Mouse (Mus musculus): ENCODE measurements around the gene Txnrd2. TPM values are rescaled to one million over a fixed set of nuclear protein-coding genes. Genes with fewer than 3 reads are reported as not detected.

Gene Txnrd2
- polyA plus RNA-seq, 1 experiment from 2014 or later: 20.0 TPM

DNA sequence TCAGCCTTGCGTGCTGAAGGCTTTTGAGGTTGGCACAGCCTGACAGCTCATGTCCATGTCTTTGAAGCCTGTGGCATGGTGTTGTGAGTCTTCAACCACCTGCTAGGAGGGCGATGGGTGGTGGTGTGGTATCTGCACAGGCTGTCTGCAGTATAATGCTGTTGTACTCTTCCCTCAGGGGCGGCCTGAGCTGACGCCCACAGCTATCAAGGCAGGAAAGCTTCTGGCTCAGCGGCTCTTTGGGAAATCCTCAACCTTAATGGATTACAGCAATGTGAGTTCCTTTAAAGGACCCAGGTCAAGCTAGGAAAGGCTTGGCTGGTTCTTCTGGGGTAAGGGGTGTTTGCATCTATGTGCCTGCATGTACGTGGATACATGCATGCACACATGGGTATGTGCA, 45.8 kb downstream of the Txnrd2 start:
- H3K27me3 ChIP-seq (replicated peaks; ENCODE audit: insufficient read depth, low read length): no peaks in the 10 kb centered on the region
- no peaks in the 10 kb centered on the region for H3K4me1 ChIP-seq (ENCODE audit: insufficient read depth, low read depth, low read length)
- 87% methylated on average over 6 of the region's 6 CpGs for WGBS
- no peak for ATAC-seq
- H3K36me3 ChIP-seq (ENCODE audit: insufficient read depth, low read length): peaks cover 8% of the 10 kb centered on the region; the same call in 1 of the 2 replicates
- no peak for DNase-seq (ENCODE audit: low spot score)
- TF ChIP-seq EP300 (IDR thresholded peaks at IDR 0.05): no peak
- no peak for TF ChIP-seq CTCF (IDR thresholded peaks at IDR 0.05)
- no peak overlapping the region for H3K9ac ChIP-seq (replicated peaks; ENCODE audit: low read depth)
- no peak overlapping the region for H3K4me2 ChIP-seq (replicated peaks; ENCODE audit: low read depth, low read length)
- no peak overlapping the region for H3K4me3 ChIP-seq (ENCODE audit: low read depth, low read length)
- H3K9me3 ChIP-seq (ENCODE audit: low read length): no peaks in the 10 kb centered on the region
- H3K27ac ChIP-seq (ENCODE audit: low read length): no peak overlapping the region

DNA sequence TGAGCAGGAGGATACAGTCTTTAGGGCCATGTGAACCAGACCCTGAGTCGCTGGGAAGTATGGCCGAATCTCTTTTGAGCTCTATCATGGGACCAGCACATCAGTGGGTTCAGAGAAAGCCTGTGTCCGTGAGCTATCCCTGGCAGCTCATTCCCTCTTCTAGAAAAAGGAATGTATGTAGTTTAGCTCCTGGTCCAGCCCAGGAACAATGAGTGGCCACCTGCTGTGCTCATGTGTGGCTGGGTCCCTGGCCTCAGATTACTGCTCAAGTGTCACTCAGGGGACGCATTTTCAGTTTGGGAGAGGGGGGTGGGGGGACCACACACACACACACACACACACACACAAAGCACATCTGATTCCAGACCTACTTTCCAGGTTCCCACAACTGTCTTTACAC, 46.2 kb downstream of the Txnrd2 start:
- Histone ChIP-seq H3K4me1 (ENCODE audit: insufficient read depth, low read depth, low read length) (no peaks in the 10 kb centered on the region), H3K27ac (ENCODE audit: low read length) (no peak overlapping the region), H3K9me3 (ENCODE audit: low read length) (no peaks in the 10 kb centered on the region), H3K36me3 (ENCODE audit: insufficient read depth, low read length) (peaks cover 8% of the 10 kb centered on the region; the same call in 1 of the 2 replicates), H3K27me3 (replicated peaks; ENCODE audit: insufficient read depth, low read length) (no peaks in the 10 kb centered on the region), H3K4me3 (ENCODE audit: low read depth, low read length) (no peak overlapping the region), H3K4me2 (replicated peaks; ENCODE audit: low read depth, low read length) (no peak overlapping the region), H3K9ac (replicated peaks; ENCODE audit: low read depth) (no peak overlapping the region)
- TF ChIP-seq EP300 (IDR thresholded peaks at IDR 0.05) (no peak), CTCF (IDR thresholded peaks at IDR 0.05) (no peak)
- ATAC-seq (no peak), DNase-seq (ENCODE audit: low spot score) (no peak)
- 81% methylated on average over 4 of the region's 4 CpGs for WGBS

DNA sequence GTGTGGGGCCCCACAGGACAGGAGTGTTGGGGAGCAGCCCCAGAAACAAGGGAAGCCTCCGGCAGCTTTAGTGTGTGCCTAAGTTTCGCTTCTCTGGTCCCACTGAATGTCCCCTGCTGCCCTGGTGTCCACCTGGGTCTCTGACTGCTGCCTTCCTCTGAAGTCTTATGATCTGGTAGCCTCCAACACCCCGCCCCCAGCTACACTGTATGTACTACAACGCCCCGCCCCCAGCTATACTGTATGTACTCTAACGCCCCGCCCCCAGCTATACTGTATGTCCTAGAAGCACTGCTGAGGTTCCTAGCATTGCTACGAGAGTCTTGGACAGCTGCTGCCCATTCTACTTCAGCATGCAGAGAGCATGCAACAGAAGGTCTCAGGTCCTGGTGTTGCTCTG, 46.8 kb downstream of the Txnrd2 start:
- H3K4me1 ChIP-seq (ENCODE audit: insufficient read depth, low read depth, low read length): no peaks in the 10 kb centered on the region
- peaks cover 8% of the 10 kb centered on the region; the same call in 1 of the 2 replicates for H3K36me3 ChIP-seq (ENCODE audit: insufficient read depth, low read length)
- H3K4me2 ChIP-seq (replicated peaks; ENCODE audit: low read depth, low read length): no peak overlapping the region
- no peak overlapping the region for H3K9ac ChIP-seq (replicated peaks; ENCODE audit: low read depth)
- TF ChIP-seq CTCF (IDR thresholded peaks at IDR 0.05) (no peak), EP300 (IDR thresholded peaks at IDR 0.05) (no peak)
- 77% methylated on average over 8 of the region's 8 CpGs for WGBS
- no peaks in the 10 kb centered on the region for H3K9me3 ChIP-seq (ENCODE audit: low read length)
- no peak overlapping the region for H3K4me3 ChIP-seq (ENCODE audit: low read depth, low read length)
- no peaks in the 10 kb centered on the region for H3K27me3 ChIP-seq (replicated peaks; ENCODE audit: insufficient read depth, low read length)
- no peak overlapping the region for H3K27ac ChIP-seq (ENCODE audit: low read length)
- DNase-seq (ENCODE audit: low spot score): no peak
- no peak for ATAC-seq

DNA sequence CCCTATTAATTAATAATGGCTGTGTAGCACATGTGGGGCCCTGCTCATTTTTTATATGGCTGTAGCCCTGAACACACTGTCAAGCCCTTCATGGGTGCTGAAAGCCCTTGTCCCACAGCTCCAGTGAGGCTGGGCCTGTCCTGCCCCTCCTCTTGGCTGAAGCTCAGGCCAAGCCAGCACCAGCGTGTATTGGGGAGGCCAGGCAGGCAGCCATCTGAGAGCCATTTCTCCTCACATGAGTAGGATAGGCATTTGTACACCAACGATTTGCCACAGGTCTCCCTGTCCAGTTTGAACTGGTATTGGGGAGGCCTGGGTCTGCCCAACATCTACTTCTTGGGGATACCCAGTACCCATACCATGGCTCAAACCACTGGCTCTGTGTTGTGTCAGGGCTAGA, 47.8 kb downstream of the Txnrd2 start:
- Histone ChIP-seq H3K9ac (replicated peaks; ENCODE audit: low read depth) (no peak overlapping the region), H3K9me3 (ENCODE audit: low read length) (no peaks in the 10 kb centered on the region), H3K27me3 (replicated peaks; ENCODE audit: insufficient read depth, low read length) (no peaks in the 10 kb centered on the region), H3K27ac (ENCODE audit: low read length) (no peak overlapping the region), H3K4me1 (ENCODE audit: insufficient read depth, low read depth, low read length) (no peaks in the 10 kb centered on the region), H3K36me3 (ENCODE audit: insufficient read depth, low read length) (peaks cover 8% of the 10 kb centered on the region; the same call in 1 of the 2 replicates), H3K4me3 (ENCODE audit: low read depth, low read length) (no peak overlapping the region), H3K4me2 (replicated peaks; ENCODE audit: low read depth, low read length) (no peak overlapping the region)
- ATAC-seq (no peak), DNase-seq (ENCODE audit: low spot score) (no peak)
- 68% methylated on average over 2 of the region's 2 CpGs for WGBS
- TF ChIP-seq EP300 (IDR thresholded peaks at IDR 0.05): no peak
- TF ChIP-seq CTCF (IDR thresholded peaks at IDR 0.05): no peak

DNA sequence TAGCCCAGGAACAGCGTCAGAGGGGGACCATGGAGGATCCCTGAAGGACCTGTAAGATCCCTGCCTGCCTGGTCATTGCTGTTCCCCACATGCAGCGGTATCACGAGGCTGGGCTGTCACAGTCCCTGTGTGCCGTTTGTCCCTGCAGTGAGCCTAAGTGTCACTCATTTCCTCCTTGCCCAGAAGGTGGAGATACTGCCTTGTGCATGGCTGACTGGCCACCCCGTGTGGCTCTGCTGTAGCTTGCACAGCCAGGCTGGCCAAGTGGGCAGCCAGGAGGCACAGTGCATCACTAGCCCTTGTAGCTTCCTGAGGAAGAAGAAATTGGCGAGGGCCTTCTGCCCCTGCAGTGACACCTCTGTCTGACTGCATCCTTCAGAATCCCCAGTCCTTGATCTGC, 51.8 kb downstream of the Txnrd2 start:
- Histone ChIP-seq H3K27ac (ENCODE audit: low read length) (no peak overlapping the region), H3K4me3 (ENCODE audit: low read depth, low read length) (no peak overlapping the region), H3K9me3 (ENCODE audit: low read length) (no peaks in the 10 kb centered on the region), H3K27me3 (replicated peaks; ENCODE audit: insufficient read depth, low read length) (no peaks in the 10 kb centered on the region), H3K36me3 (ENCODE audit: insufficient read depth, low read length) (no peaks in the 10 kb centered on the region), H3K4me1 (ENCODE audit: insufficient read depth, low read depth, low read length) (no peaks in the 10 kb centered on the region), H3K4me2 (replicated peaks; ENCODE audit: low read depth, low read length) (no peak overlapping the region), H3K9ac (replicated peaks; ENCODE audit: low read depth) (no peak overlapping the region)
- no peak for DNase-seq (ENCODE audit: low spot score)
- TF ChIP-seq EP300 (IDR thresholded peaks at IDR 0.05) (no peak), CTCF (IDR thresholded peaks at IDR 0.05) (peak; percentile 48)
- WGBS: 59% methylated on average over 6 of the region's 6 CpGs
- ATAC-seq: no peak

DNA sequence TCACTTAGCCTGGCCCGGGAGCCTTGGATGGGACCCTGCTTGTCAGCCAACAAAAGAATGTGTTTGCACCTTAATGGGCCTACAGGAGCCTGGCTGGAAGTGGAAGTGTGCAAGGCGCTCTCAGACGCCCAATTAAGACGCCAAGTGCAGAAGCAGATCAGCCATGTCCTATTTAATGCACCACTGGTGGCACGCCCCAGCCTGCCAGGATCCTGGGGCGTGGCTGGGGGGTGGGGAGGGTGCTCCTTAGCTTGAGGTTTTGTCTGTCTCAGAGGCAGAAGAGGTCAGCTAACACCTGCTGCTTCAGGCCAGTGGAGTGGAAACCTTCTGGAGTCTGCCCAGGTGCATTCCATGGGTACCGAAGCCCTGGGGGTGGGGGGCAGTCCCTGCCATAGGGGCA, 53.5 kb downstream of the Txnrd2 start:
- ATAC-seq (no peak), DNase-seq (ENCODE audit: low spot score) (no peak)
- H3K36me3 ChIP-seq (ENCODE audit: insufficient read depth, low read length): no peaks in the 10 kb centered on the region
- no peaks in the 10 kb centered on the region for H3K9me3 ChIP-seq (ENCODE audit: low read length)
- H3K27me3 ChIP-seq (replicated peaks; ENCODE audit: insufficient read depth, low read length): no peaks in the 10 kb centered on the region
- no peak overlapping the region for H3K9ac ChIP-seq (replicated peaks; ENCODE audit: low read depth)
- 46% methylated on average over 7 of the region's 7 CpGs for WGBS
- H3K27ac ChIP-seq (ENCODE audit: low read length): no peak overlapping the region
- no peak overlapping the region for H3K4me2 ChIP-seq (replicated peaks; ENCODE audit: low read depth, low read length)
- TF ChIP-seq EP300 (IDR thresholded peaks at IDR 0.05): no peak
- TF ChIP-seq CTCF (IDR thresholded peaks at IDR 0.05): no peak
- no peaks in the 10 kb centered on the region for H3K4me1 ChIP-seq (ENCODE audit: insufficient read depth, low read depth, low read length)
- no peak overlapping the region for H3K4me3 ChIP-seq (ENCODE audit: low read depth, low read length)

DNA sequence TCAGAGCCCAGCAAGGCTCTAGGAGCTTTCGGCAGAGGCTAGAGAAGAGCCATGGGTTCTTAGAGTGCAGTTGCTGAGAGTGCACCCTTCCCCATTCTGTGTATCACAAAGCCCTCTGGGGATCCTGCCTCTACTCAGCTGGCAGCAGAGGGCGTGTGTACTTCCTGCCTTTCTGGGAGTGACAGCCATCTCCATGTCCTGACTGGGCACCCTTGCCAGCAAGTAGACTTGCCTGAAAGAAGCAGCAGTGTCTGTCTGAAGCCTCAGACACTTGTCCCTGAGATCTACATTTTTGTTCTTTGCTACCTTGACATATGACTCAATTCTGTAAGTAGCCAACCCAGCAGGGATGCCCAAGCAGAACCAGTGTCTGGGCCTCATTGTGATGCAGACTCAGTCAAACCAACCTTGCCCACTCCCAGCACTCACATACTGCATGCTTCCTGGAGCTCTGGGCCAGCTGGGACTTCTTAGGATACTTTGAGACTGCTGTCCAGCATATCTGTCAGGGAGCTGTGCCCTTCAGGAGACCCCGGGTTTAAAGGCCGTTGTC, 54.8 kb downstream of the Txnrd2 start:
- no peak overlapping the region for H3K9ac ChIP-seq (replicated peaks; ENCODE audit: low read depth)
- H3K36me3 ChIP-seq (ENCODE audit: insufficient read depth, low read length): no peaks in the 10 kb centered on the region
- no peak for ATAC-seq
- WGBS: 53% methylated on average over 4 of the region's 4 CpGs
- no peaks in the 10 kb centered on the region for H3K27me3 ChIP-seq (replicated peaks; ENCODE audit: insufficient read depth, low read length)
- no peak for TF ChIP-seq EP300 (IDR thresholded peaks at IDR 0.05)
- TF ChIP-seq CTCF (IDR thresholded peaks at IDR 0.05): peak; percentile 58
- H3K4me2 ChIP-seq (replicated peaks; ENCODE audit: low read depth, low read length): no peak overlapping the region
- no peaks in the 10 kb centered on the region for H3K9me3 ChIP-seq (ENCODE audit: low read length)
- no peak for DNase-seq (ENCODE audit: low spot score)
- H3K4me3 ChIP-seq (ENCODE audit: low read depth, low read length): no peak overlapping the region
- H3K27ac ChIP-seq (ENCODE audit: low read length): no peak overlapping the region
- H3K4me1 ChIP-seq (ENCODE audit: insufficient read depth, low read depth, low read length): no peaks in the 10 kb centered on the region

Data from lung, postnatal 0 days (tissue).